23 mouse cellular contexts compared by ENCODE assay signal in the genomic region with DNA sequence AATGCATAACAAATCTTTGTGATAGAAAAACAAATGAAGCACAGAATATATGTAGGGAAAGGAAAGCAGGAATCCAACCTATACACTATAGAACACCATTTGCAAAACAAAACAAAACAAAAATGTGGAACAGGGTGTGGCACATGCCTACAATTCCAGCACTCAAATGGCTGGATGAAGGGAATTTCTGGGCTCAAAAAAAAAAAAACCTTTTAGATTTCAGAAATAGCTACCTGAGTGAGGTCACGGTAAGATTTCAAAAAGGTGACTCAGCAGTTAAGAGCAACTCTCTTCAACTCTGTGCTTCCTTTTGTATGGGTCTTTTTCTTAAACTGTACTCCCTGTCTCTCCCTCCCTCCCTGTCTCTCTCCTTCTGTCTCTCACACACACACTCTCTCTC. TPM values are rescaled to one million over a fixed set of nuclear protein-coding genes. Genes with fewer than 3 reads are reported as not detected.
"Had no signal": no experiment of that assay in that cellular context is flagged by ENCODE, and none has a peak within 500 bp of the region (broad histone marks: within the 10 kb centered on the region; RNA-seq: fewer than 3 reads in every experiment).

No protein-coding gene starts in this region.

- H3K9me3 ChIP-seq: lung, embryonic 15.5 days; megakaryocyte, embryonic 14.5 days; neural tube, embryonic 15.5 days; stomach, embryonic 15.5 days had no signal

- H3K4me3 ChIP-seq: lung, embryonic 15.5 days; megakaryocyte, embryonic 14.5 days; myocyte; neural tube, embryonic 13.5 days; neural tube, embryonic 15.5 days; stomach, embryonic 15.5 days had no signal

- H3K27ac ChIP-seq: lung, embryonic 15.5 days; macrophage; neural tube, embryonic 13.5 days; neural tube, embryonic 15.5 days; stomach, embryonic 15.5 days; stomach, postnatal 0 days had no signal

- H3K9ac ChIP-seq: liver, postnatal 0 days; lung, embryonic 15.5 days; neural tube, embryonic 13.5 days; neural tube, embryonic 15.5 days; stomach, embryonic 15.5 days had no signal

- H3K4me2 ChIP-seq: lung, embryonic 15.5 days; midbrain, embryonic 11.5 days; neural tube, embryonic 13.5 days; neural tube, embryonic 15.5 days; stomach, embryonic 15.5 days had no signal

- H3K36me3 ChIP-seq: stomach, embryonic 15.5 days had no signal

- H3K4me1 ChIP-seq: lung, embryonic 15.5 days; megakaryocyte, embryonic 14.5 days; neural tube, embryonic 13.5 days; neural tube, embryonic 15.5 days; stomach, embryonic 15.5 days had no signal

- ATAC-seq: liver, postnatal 0 days; midbrain, embryonic 16.5 days had no signal

- H3K27me3 ChIP-seq: lung, embryonic 15.5 days; megakaryocyte, embryonic 14.5 days; neural tube, embryonic 13.5 days; neural tube, embryonic 15.5 days; stomach, embryonic 15.5 days had no signal

- DNase-seq: liver, postnatal 0 days; lung, adult 2 months; lung, postnatal 10 days; midbrain, embryonic 14.5 days; right cerebral cortex, postnatal 14 days; thymus, adult 2 months; thymus, postnatal 25 days; thymus, postnatal 4 days had no signal

RNA-seq across cellular contexts. Expression of gene Bpifb9b, which starts 31.1 kb away (rescaled TPM):
- total RNA-seq: megakaryocyte progenitor cell, adult 5-6 weeks had no signal
- polyA plus RNA-seq: liver, postnatal 0 days; lung, adult 2 months; lung, embryonic 15.5 days; macrophage; midbrain, embryonic 11.5 days; midbrain, embryonic 14.5 days; midbrain, embryonic 16.5 days; myocyte; neural tube, embryonic 11.5 days; neural tube, embryonic 13.5 days; neural tube, embryonic 15.5 days; spleen, adult 2 months; stomach, embryonic 15.5 days; stomach, postnatal 0 days; testis, adult 2 months; urinary bladder, adult 2 months had no signal
